Mouse (Mus musculus) MEL (cell line): ENCODE measurements around the gene Slc4a4. TPM values are rescaled to one million over a fixed set of nuclear protein-coding genes. Genes with fewer than 3 reads are reported as not detected.

Experiments used
- DNase-seq: peaks from one replicate; pipeline ENCODE4 v3.0.0; 2011; ENCODE audit warnings: low read depth, low spot score
- H3K27ac ChIP-seq: 2 replicates; pipeline ENCODE4 v1.5.1; 2012; ENCODE audit warnings: low read depth, mild to moderate bottlenecking, control low read depth, low read length, moderate library complexity; ENCODE audit not compliant: control insufficient read depth
- H3K27me3 ChIP-seq, 2 experiments: fragments of 150-350 bp in 1 of 2; sonication (generic) in 1 of 2; 2 replicates each; pipeline ENCODE4 v1.6.1; 2012; ENCODE audit warnings: low read length in 2 of 2, mild to moderate bottlenecking in 2 of 2, improper control_type of control experiment in 1 of 2, moderate library complexity in 1 of 2; ENCODE audit not compliant: insufficient read depth in 2 of 2, control insufficient read depth in 1 of 2
- H3K36me3 ChIP-seq, 2 experiments: 2 replicates each; pipeline ENCODE4 v1.6.1; 2012 to 2014; ENCODE audit warnings: low read length in 2 of 2, improper control_type of control experiment in 1 of 2, inconsistent platforms in 1 of 2, mild to moderate bottlenecking in 1 of 2; ENCODE audit not compliant: insufficient read depth in 2 of 2, control insufficient read depth in 1 of 2
- H3K4me1 ChIP-seq, 2 experiments: fragments of 150-350 bp in 1 of 2; sonication (generic) in 1 of 2; 2 replicates each; pipeline ENCODE4 v1.6.1; 2012; ENCODE audit warnings: low read length in 2 of 2, improper control_type of control experiment in 1 of 2, mild to moderate bottlenecking in 1 of 2; ENCODE audit not compliant: insufficient read depth in 2 of 2, control insufficient read depth in 1 of 2
- H3K4me3 ChIP-seq, 2 experiments: fragments of 150-350 bp in 1 of 2; sonication (generic) in 1 of 2; 2 replicates each; pipeline ENCODE4 v1.5.1; 2012; ENCODE audit warnings: low read depth in 2 of 2, low read length in 2 of 2, mild to moderate bottlenecking in 2 of 2, moderate library complexity in 2 of 2, control low read depth in 1 of 2, improper control_type of control experiment in 1 of 2; ENCODE audit not compliant: control insufficient read depth in 1 of 2, insufficient read depth in 1 of 2
- H3K79me2 ChIP-seq: 2 replicates; pipeline ENCODE4 v1.6.1; 2012; ENCODE audit warnings: mild to moderate bottlenecking, low read length, moderate library complexity; ENCODE audit not compliant: control insufficient read depth, poor library complexity, insufficient read depth
- H3K9ac ChIP-seq: 2 replicates; pipeline ENCODE4 v1.6.1; 2012; ENCODE audit warnings: low read depth, mild to moderate bottlenecking, control low read depth, low read length, moderate library complexity; ENCODE audit not compliant: control insufficient read depth, poor library complexity, severe bottlenecking
- H3K9me3 ChIP-seq: fragments of 150-350 bp; sonication (generic); replicated peaks from 2 replicates; pipeline ENCODE4 v1.6.1; 2012; ENCODE audit warnings: mild to moderate bottlenecking, low read length, improper control_type of control experiment, moderate library complexity; ENCODE audit not compliant: insufficient read depth
- BHLHE40 ChIP-seq: IDR thresholded peaks from 2 replicates; pipeline ENCODE4 v1.6.1; 2012; ENCODE audit warnings: low read depth, mild to moderate bottlenecking, inconsistent platforms, low read length, improper control_type of control experiment, borderline replicate concordance
- CHD1 ChIP-seq: IDR thresholded peaks from 2 replicates; pipeline ENCODE4 v1.6.1; 2012; ENCODE audit warnings: low read depth, mild to moderate bottlenecking, inconsistent platforms, low read length, improper control_type of control experiment
- CTCF ChIP-seq, 3 experiments: IDR thresholded peaks in 2 of 3; conservative IDR thresholded peaks in 1 of 3; 2 replicates each; pipeline ENCODE4 v1.5.1; 2011 to 2012; ENCODE audit warnings: low read length in 3 of 3, low read depth in 2 of 3, mild to moderate bottlenecking in 2 of 3, improper control_type of control experiment in 1 of 3, inconsistent platforms in 1 of 3, mixed read lengths in 1 of 3, moderate library complexity in 1 of 3; ENCODE audit not compliant: control insufficient read depth in 1 of 3, insufficient read depth in 1 of 3, poor library complexity in 1 of 3, severe bottlenecking in 1 of 3
- E2F4 ChIP-seq: IDR thresholded peaks from 2 replicates; pipeline ENCODE4 v1.6.1; 2011; ENCODE audit warnings: low read depth, low read length, improper control_type of control experiment, borderline replicate concordance
- EP300 ChIP-seq, 2 experiments: IDR thresholded peaks; 2 replicates each; pipeline ENCODE4 v1.6.1; 2011; ENCODE audit warnings: improper control_type of control experiment in 2 of 2, low read length in 2 of 2, low read depth in 1 of 2, mild to moderate bottlenecking in 1 of 2
- ETS1 ChIP-seq: IDR thresholded peaks from 2 replicates; pipeline ENCODE4 v1.6.1; 2012; ENCODE audit warnings: low read depth, mild to moderate bottlenecking, inconsistent platforms, low read length, improper control_type of control experiment, moderate library complexity
- GABPA ChIP-seq: IDR thresholded peaks from 2 replicates; pipeline ENCODE4 v1.6.1; 2012; ENCODE audit warnings: low read depth, mild to moderate bottlenecking, inconsistent platforms, low read length, improper control_type of control experiment, moderate library complexity
- GATA1 ChIP-seq: IDR thresholded peaks from 2 replicates; pipeline ENCODE4 v1.6.1; 2011; ENCODE audit warnings: low read depth, low read length, improper control_type of control experiment
- HCFC1 ChIP-seq: IDR thresholded peaks from 2 replicates; pipeline ENCODE4 v1.6.1; 2012; ENCODE audit warnings: low read depth, mild to moderate bottlenecking, inconsistent platforms, low read length, improper control_type of control experiment, moderate library complexity
- JUND ChIP-seq: IDR thresholded peaks from 2 replicates; pipeline ENCODE4 v1.6.1; 2011; ENCODE audit warnings: low read depth, mild to moderate bottlenecking, improper control_type of control experiment, low read length
- KAT2A ChIP-seq: conservative IDR thresholded peaks from 2 replicates; pipeline ENCODE4 v1.6.1; 2012; ENCODE audit warnings: low read depth, low read length, improper control_type of control experiment, inconsistent platforms
- MAFK ChIP-seq: IDR thresholded peaks from 2 replicates; pipeline ENCODE4 v1.6.1; 2011; ENCODE audit warnings: low read depth, mild to moderate bottlenecking, low read length, improper control_type of control experiment, borderline replicate concordance
- MAZ ChIP-seq: IDR thresholded peaks from 2 replicates; pipeline ENCODE4 v1.6.1; 2012; ENCODE audit warnings: low read depth, mild to moderate bottlenecking, inconsistent platforms, low read length, improper control_type of control experiment
- MXI1 ChIP-seq: IDR thresholded peaks from 2 replicates; pipeline ENCODE4 v1.6.1; 2011; ENCODE audit warnings: mild to moderate bottlenecking, low read depth, low read length, improper control_type of control experiment
- MYB ChIP-seq: IDR thresholded peaks from 2 replicates; pipeline ENCODE4 v1.6.1; 2011; ENCODE audit warnings: mild to moderate bottlenecking, low read depth, low read length, improper control_type of control experiment
- MYC ChIP-seq: IDR thresholded peaks from 2 replicates; pipeline ENCODE4 v1.6.1; 2011; ENCODE audit warnings: low read depth, mild to moderate bottlenecking, low read length, improper control_type of control experiment, moderate library complexity
- NELFE ChIP-seq: IDR thresholded peaks from 2 replicates; pipeline ENCODE4 v1.6.1; 2011; ENCODE audit warnings: low read depth, low read length, improper control_type of control experiment
- NRF1 ChIP-seq: IDR thresholded peaks from 2 replicates; pipeline ENCODE4 v1.6.1; 2014; ENCODE audit warnings: low read depth, mild to moderate bottlenecking, inconsistent platforms, low read length, improper control_type of control experiment, moderate library complexity; ENCODE audit not compliant: poor library complexity, insufficient read depth, severe bottlenecking
- POLR2A ChIP-seq, 2 experiments: IDR thresholded peaks; 2 replicates each; pipeline ENCODE4 v1.6.1; 2011 to 2012; ENCODE audit warnings: low read length in 2 of 2, mild to moderate bottlenecking in 2 of 2, control low read depth in 1 of 2, improper control_type of control experiment in 1 of 2, low read depth in 1 of 2, moderate library complexity in 1 of 2; ENCODE audit not compliant: control insufficient read depth in 1 of 2, insufficient read depth in 1 of 2, poor library complexity in 1 of 2
- POLR2AphosphoS2 ChIP-seq: IDR thresholded peaks from 2 replicates; pipeline ENCODE4 v1.6.1; 2011; ENCODE audit warnings: low read length, improper control_type of control experiment
- POLR2AphosphoS5 ChIP-seq: IDR thresholded peaks from 2 replicates; pipeline ENCODE4 v1.6.1; 2012; ENCODE audit warnings: low read depth, borderline replicate concordance, mild to moderate bottlenecking, inconsistent platforms, low read length, moderate library complexity, mixed read lengths
- RCOR1 ChIP-seq: IDR thresholded peaks from 2 replicates; pipeline ENCODE4 v1.6.1; 2012; ENCODE audit warnings: low read depth, mild to moderate bottlenecking, inconsistent platforms, low read length, improper control_type of control experiment
- SMC3 ChIP-seq: IDR thresholded peaks from 2 replicates; pipeline ENCODE4 v1.6.1; 2011; ENCODE audit warnings: low read depth, low read length, improper control_type of control experiment
- TAL1 ChIP-seq: IDR thresholded peaks from 2 replicates; pipeline ENCODE4 v1.6.1; 2012; ENCODE audit warnings: mild to moderate bottlenecking, inconsistent platforms, low read length, moderate library complexity, mixed read lengths
- TBP ChIP-seq: IDR thresholded peaks from 2 replicates; pipeline ENCODE4 v1.8.0; 2011; ENCODE audit warnings: low read depth, low read length, improper control_type of control experiment
- UBTF ChIP-seq: IDR thresholded peaks from 2 replicates; pipeline ENCODE4 v1.6.1; 2012; ENCODE audit warnings: low read depth, mild to moderate bottlenecking, inconsistent platforms, low read length, improper control_type of control experiment, moderate library complexity, borderline replicate concordance; ENCODE audit not compliant: insufficient read depth
- ZC3H11A ChIP-seq: IDR thresholded peaks from 2 replicates; pipeline ENCODE4 v1.6.1; 2012; ENCODE audit warnings: low read depth, mild to moderate bottlenecking, inconsistent platforms, low read length, improper control_type of control experiment
- ZMIZ1 ChIP-seq: IDR thresholded peaks from 2 replicates; pipeline ENCODE4 v1.6.1; 2012; ENCODE audit warnings: low read depth, mild to moderate bottlenecking, inconsistent platforms, low read length, improper control_type of control experiment, moderate library complexity
- ZNF384 ChIP-seq: IDR thresholded peaks from 2 replicates; pipeline ENCODE4 v1.6.1; 2012; ENCODE audit warnings: low read depth, mild to moderate bottlenecking, inconsistent platforms, low read length, improper control_type of control experiment
- polyA plus RNA-seq, 2 experiments: library from polyadenylated mRNA; stranded (reverse) in 1 of 2; unstranded in 1 of 2; fragments of >175 nt in 1 of 2; fragments of >200 nt in 1 of 2; gene quantifications; 2 replicates each; pipeline versions ENCODE4 v1.2.1 to v1.2.4; 2012; ENCODE audit warnings: low replicate concordance in 2 of 2, low read depth in 1 of 2; ENCODE audit not compliant: insufficient read length in 2 of 2, insufficient read depth in 1 of 2, missing spikeins in 1 of 2
- total RNA-seq: library from RNA; depleted of rRNA; stranded (reverse); fragments of 300-350 nt; gene quantifications from 2 replicates; pipeline ENCODE4 v1.2.3, GENCODE M21; 2012

The Slc4a4 gene
- total and polyA plus RNA-seq, 3 experiments = not detected

DNA sequence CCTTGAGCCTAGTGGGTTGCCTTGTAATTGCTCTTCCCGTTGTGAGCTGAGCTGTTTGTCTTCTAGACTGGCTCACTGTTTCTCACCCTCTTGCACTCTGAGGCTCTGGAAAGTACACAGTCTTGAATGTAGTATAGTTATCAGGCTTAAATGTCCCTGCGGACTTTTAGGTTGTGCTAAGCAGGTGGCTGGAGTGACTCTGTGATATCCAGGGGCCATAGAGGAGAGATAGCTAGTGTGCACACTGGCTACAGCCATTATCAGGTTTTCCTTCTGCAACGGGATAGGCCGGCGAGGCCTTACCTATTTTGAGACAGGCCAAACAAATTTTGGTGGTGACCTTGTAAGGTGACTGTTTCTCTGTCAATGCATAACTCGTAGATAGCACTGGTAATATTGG, 110.7 kb downstream of the Slc4a4 start:
- Histone ChIP-seq H3K27ac (no peak overlapping the region), H3K4me1 (no peaks in the 10 kb centered on the region), H3K9me3 (no peaks in the 10 kb centered on the region), H3K27me3 (no peaks in the 10 kb centered on the region), H3K36me3 (no peaks in the 10 kb centered on the region), H3K4me3 (no peak overlapping the region), H3K79me2 (no peaks in the 10 kb centered on the region), H3K9ac (no peak overlapping the region)
- TF ChIP-seq POLR2AphosphoS2 = no peak
- no peak for TF ChIP-seq CHD1
- no peak for TF ChIP-seq UBTF
- no peak for TF ChIP-seq MXI1
- TF ChIP-seq ZC3H11A = no peak
- no peak for TF ChIP-seq EP300 (IDR thresholded peaks at IDR 0.05; ENCODE audit: low read depth in 1 of 2, low read length in 2 of 2)
- TF ChIP-seq POLR2A (IDR thresholded peaks at IDR 0.05; ENCODE audit: control insufficient read depth in 1 of 2, insufficient read depth in 1 of 2, low read depth in 1 of 2, low read length in 2 of 2, poor library complexity in 1 of 2) = no peak
- TF ChIP-seq MYC = no peak
- no peak for TF ChIP-seq BHLHE40
- no peak for TF ChIP-seq KAT2A
- no peak for TF ChIP-seq ZNF384
- no peak for TF ChIP-seq GATA1
- no peak for TF ChIP-seq TAL1
- no peak for TF ChIP-seq RCOR1
- TF ChIP-seq MAFK = no peak
- no peak for TF ChIP-seq NRF1
- DNase-seq = no peak

DNA sequence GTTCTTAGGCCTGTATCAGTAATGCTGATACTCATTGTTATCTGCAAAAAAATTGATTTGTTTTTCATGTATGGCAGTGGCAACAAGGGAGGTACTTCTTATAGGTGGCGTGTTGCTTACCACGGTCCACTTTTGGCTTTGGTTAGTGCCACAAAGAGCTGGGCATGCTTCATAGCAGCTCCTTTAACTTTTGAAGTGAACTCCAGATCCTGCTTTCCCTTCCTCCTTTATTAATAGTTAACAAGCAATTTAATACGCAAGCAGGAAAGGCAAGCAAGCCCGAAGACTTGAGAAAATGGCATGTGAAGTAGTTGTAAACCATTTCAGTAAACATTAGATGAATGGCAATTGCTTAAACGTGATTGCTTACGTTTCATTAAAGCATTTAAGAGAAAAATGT, 113.2 kb downstream of the Slc4a4 start:
- H3K4me3 ChIP-seq = no peak overlapping the region
- H3K9ac ChIP-seq = no peak overlapping the region
- TF ChIP-seq MYB (no peak), E2F4 (no peak), HCFC1 (no peak), CTCF (IDR thresholded peaks at IDR 0.05 in 2 of 3, conservative IDR thresholded peaks at IDR 0.05 in 1 of 3; ENCODE audit: control insufficient read depth in 1 of 3, insufficient read depth in 1 of 3, low read depth in 2 of 3, low read length in 3 of 3, poor library complexity in 1 of 3, severe bottlenecking in 1 of 3) (no peak), BHLHE40 (no peak), TBP (no peak), ETS1 (no peak), JUND (no peak), TAL1 (no peak), MAZ (no peak), MYC (no peak), GATA1 (no peak), ZMIZ1 (no peak), SMC3 (no peak), NELFE (no peak), UBTF (no peak), POLR2AphosphoS5 (no peak), GABPA (no peak)
- TF ChIP-seq, all 39 proteins: peak for 0
- DNase-seq = no peak
- Histone ChIP-seq H3K79me2 (no peaks in the 10 kb centered on the region), H3K9me3 (no peaks in the 10 kb centered on the region), H3K27ac (no peak overlapping the region), H3K36me3 (no peaks in the 10 kb centered on the region), H3K27me3 (no peaks in the 10 kb centered on the region), H3K4me1 (no peaks in the 10 kb centered on the region)
